Comparison of ENCODE assay signal across 21 mouse cellular contexts in genomic region chr8:116599728-116600127, GRCm38 (mm10).
DNase-seq lines count a peak whose midpoint lies in the region; ATAC-seq and TF ChIP-seq lines count a peak whose summit lies in the region.
"Had no signal": no experiment of that assay in that cellular context is flagged by ENCODE, and none has a peak within 500 bp of the region (broad histone marks: within the 10 kb centered on the region; RNA-seq: fewer than 3 reads in every experiment).

No protein-coding gene starts in this region.

- H3K27me3 ChIP-seq in hindbrain, embryonic 16.5 days (replicated peaks; ENCODE audit: control insufficient read depth, insufficient read depth, low read length), result no peaks in the 10 kb centered on the region
- no peaks in the 10 kb centered on the region for H3K27me3 ChIP-seq in midbrain, postnatal 0 days (ENCODE audit: insufficient read depth, low read length)
- H3K27me3 ChIP-seq: embryonic facial prominence, embryonic 13.5 days; limb, embryonic 15.5 days; liver, embryonic 15.5 days; neural tube, embryonic 12.5 days; stomach, embryonic 15.5 days had no signal

- H3K4me2 ChIP-seq in hindbrain, embryonic 16.5 days (ENCODE audit: low read length), result no peak overlapping the region
- H3K4me2 ChIP-seq in midbrain, postnatal 0 days (ENCODE audit: low read depth, low read length, poor library complexity, severe bottlenecking), result no peak overlapping the region
- H3K4me2 ChIP-seq: embryonic facial prominence, embryonic 13.5 days; limb, embryonic 15.5 days; liver, embryonic 15.5 days; neural tube, embryonic 12.5 days; stomach, embryonic 15.5 days had no signal

- H3K9me3 ChIP-seq in hindbrain, embryonic 16.5 days (ENCODE audit: control insufficient read depth, low read length), result peaks cover 2% of the 10 kb centered on the region; the same call in 1 of the 2 replicates
- H3K9me3 ChIP-seq in midbrain, postnatal 0 days (ENCODE audit: low read length), result no peaks in the 10 kb centered on the region
- H3K9me3 ChIP-seq: heart, embryonic 10.5 days; limb, embryonic 15.5 days; liver, embryonic 15.5 days; stomach, embryonic 15.5 days had no signal

- peak; percentile 91 for ATAC-seq in megakaryocyte, adult 5-6 weeks (ENCODE audit: poor library complexity, severe bottlenecking)
- ATAC-seq in hindbrain, embryonic 16.5 days, result no peak
- ATAC-seq in midbrain, postnatal 0 days (ENCODE audit: low FRiP score), result no peak
- ATAC-seq: forebrain, embryonic 14.5 days; inflammation-experienced regulatory T-cells, adult 6 months; lung, postnatal 0 days; midbrain, embryonic 16.5 days had no signal

- no peak overlapping the region for H3K27ac ChIP-seq in hindbrain, embryonic 16.5 days (ENCODE audit: low read depth, low read length)
- no peak overlapping the region for H3K27ac ChIP-seq in midbrain, postnatal 0 days (ENCODE audit: low read depth, low read length)
- H3K27ac ChIP-seq: embryonic facial prominence, embryonic 13.5 days; heart, embryonic 10.5 days; limb, embryonic 15.5 days; liver, embryonic 15.5 days; neural tube, embryonic 12.5 days; stomach, embryonic 15.5 days had no signal

- H3K9ac ChIP-seq in hindbrain, embryonic 16.5 days (ENCODE audit: low read depth, low read length), result no peak overlapping the region
- no peak overlapping the region for H3K9ac ChIP-seq in midbrain, postnatal 0 days (replicated peaks; ENCODE audit: low read length, poor library complexity, severe bottlenecking)
- H3K9ac ChIP-seq: embryonic facial prominence, embryonic 13.5 days; limb, embryonic 15.5 days; liver, embryonic 15.5 days; neural tube, embryonic 12.5 days; stomach, embryonic 15.5 days had no signal

- H3K4me1 ChIP-seq in hindbrain, embryonic 16.5 days (ENCODE audit: control insufficient read depth, insufficient read depth, low read depth, low read length), result no peaks in the 10 kb centered on the region
- no peaks in the 10 kb centered on the region for H3K4me1 ChIP-seq in midbrain, postnatal 0 days (ENCODE audit: insufficient read depth, low read length)
- H3K4me1 ChIP-seq: embryonic facial prominence, embryonic 13.5 days; heart, embryonic 10.5 days; limb, embryonic 15.5 days; liver, embryonic 15.5 days; neural tube, embryonic 12.5 days; stomach, embryonic 15.5 days had no signal

- WGBS in hindbrain, embryonic 16.5 days, result 89% methylated on average over 6 of the region's 6 CpGs
- WGBS in midbrain, postnatal 0 days, result 88% methylated on average over 6 of the region's 6 CpGs

- H3K4me3 ChIP-seq in hindbrain, embryonic 16.5 days (ENCODE audit: low read length), result no peak overlapping the region
- H3K4me3 ChIP-seq in midbrain, postnatal 0 days (ENCODE audit: low read depth, low read length), result no peak overlapping the region
- H3K4me3 ChIP-seq: embryonic facial prominence, embryonic 13.5 days; heart, embryonic 10.5 days; limb, embryonic 15.5 days; liver, embryonic 15.5 days; neural tube, embryonic 12.5 days; stomach, embryonic 15.5 days had no signal

- TF ChIP-seq CTCF in midbrain, postnatal 0 days (IDR thresholded peaks at IDR 0.05), result no peak

- H3K36me3 ChIP-seq in hindbrain, embryonic 16.5 days (ENCODE audit: control insufficient read depth, insufficient read depth, low read length), result no peaks in the 10 kb centered on the region
- H3K36me3 ChIP-seq in midbrain, postnatal 0 days (ENCODE audit: insufficient read depth, low read length), result no peaks in the 10 kb centered on the region
- H3K36me3 ChIP-seq: embryonic facial prominence, embryonic 13.5 days; heart, embryonic 10.5 days; limb, embryonic 15.5 days; liver, embryonic 15.5 days; neural tube, embryonic 12.5 days; stomach, embryonic 15.5 days had no signal

- peak; percentile 5 for DNase-seq in T-cell, adult 2 months (ENCODE audit: low spot score)
- peak; percentile 73 for DNase-seq in thymus, postnatal 0 days (ENCODE audit: low spot score)
- no peak for DNase-seq in neural tube, embryonic 10.5 days (ENCODE audit: extremely low spot score, low spot score)
- no peak for DNase-seq in midbrain, postnatal 0 days (ENCODE audit: low spot score)
- no peak for DNase-seq in yolk sac, embryonic 10.5 days (ENCODE audit: low spot score)
- DNase-seq: adrenal gland, adult 2 months; cerebellum, postnatal 10 days; kidney, adult 2 months; kidney, postnatal 14 days had no signal

Comparison
In these comparisons a context has a peak if more than half of its experiments do, and no peak if none do; other contexts are left out.
1. DNase-seq: peak in T-cell, adult 2 months (single experiment) and thymus, postnatal 0 days (single experiment); none in neural tube, embryonic 10.5 days (single experiment), midbrain, postnatal 0 days (single experiment) and yolk sac, embryonic 10.5 days (single experiment).